In the genomic region with DNA sequence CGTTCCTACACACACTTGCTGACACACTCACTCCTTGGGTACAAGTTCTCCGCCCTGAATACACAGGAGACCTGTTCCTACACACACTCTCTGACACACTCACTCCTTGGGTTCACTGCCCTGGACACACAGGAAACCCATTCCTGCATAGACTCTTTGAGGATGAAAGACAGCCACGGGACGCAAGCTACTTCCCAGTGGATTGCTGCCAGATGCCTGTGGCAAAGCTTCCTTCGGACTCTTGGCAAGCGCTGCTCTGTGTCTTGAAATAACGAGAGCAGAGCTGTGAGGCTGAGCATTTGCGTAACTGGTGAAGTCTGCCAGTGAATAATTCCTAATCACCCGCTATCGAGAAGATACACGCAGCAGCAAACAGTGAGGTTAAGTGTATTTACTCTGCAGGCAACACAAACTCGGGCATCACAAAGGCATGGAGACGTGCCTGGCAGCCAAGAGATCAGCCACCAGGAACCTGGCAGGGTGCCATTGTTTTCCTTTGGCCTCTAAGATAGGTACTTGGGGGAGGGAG, we compare ENCODE assay signal across 8 mouse cellular contexts. TPM values are rescaled to one million over a fixed set of nuclear protein-coding genes. Genes with fewer than 3 reads are reported as not detected.
DNase-seq lines count a peak whose midpoint lies in the region; ATAC-seq and TF ChIP-seq lines count a peak whose summit lies in the region.

No protein-coding gene starts in this region.

- peak; percentile 84 for ATAC-seq in heart, embryonic 16.5 days (replicated peaks; ENCODE audit: extremely low read depth, insufficient read depth, low FRiP score)

- no peaks in the 10 kb centered on the region for H3K9me3 ChIP-seq in heart, embryonic 16.5 days (replicated peaks; ENCODE audit: control insufficient read depth, low read length)

- H3K9ac ChIP-seq in heart, embryonic 16.5 days (ENCODE audit: low read length): 0 out of 2 replicates have a peak overlapping the region, but pooled peaks have one; percentile 30

- no peaks in the 10 kb centered on the region for H3K27me3 ChIP-seq in heart, embryonic 16.5 days (ENCODE audit: control insufficient read depth, insufficient read depth, low read length)

- peak; percentile 79 for DNase-seq in 3134 (ENCODE audit: extremely low read depth, insufficient read length, low spot score)
- peak; percentile 89 for DNase-seq in adrenal gland, adult 2 months
- peak; percentile 99 for DNase-seq in fibroblast of lung, adult 2 months (ENCODE audit: low read depth)
- DNase-seq in layer of hippocampus, adult 2 months (ENCODE audit: low spot score in 2 of 2): peak; percentile 52 to 65
- peak; percentile 93 for DNase-seq in lung, postnatal 10 days
- peak; percentile 76 to 83 for DNase-seq in spleen, postnatal 4 days (ENCODE audit: low spot score in 2 of 2)
- no peak for DNase-seq in B cell, adult 2 months

- 20% methylated on average over 13 of the region's 13 CpGs for WGBS in heart, embryonic 16.5 days

- H3K4me3 ChIP-seq in heart, embryonic 16.5 days (ENCODE audit: low read length): peak overlapping the region; percentile 24
- peak overlapping the region; percentile 8 for H3K4me3 ChIP-seq in layer of hippocampus, adult 2 months

- peak overlapping the region; percentile 55 for H3K4me2 ChIP-seq in heart, embryonic 16.5 days (ENCODE audit: low read depth, low read length)

- H3K27ac ChIP-seq in heart, embryonic 16.5 days (ENCODE audit: low read length): peak overlapping the region; percentile 88
- peak overlapping the region; percentile 79 for H3K27ac ChIP-seq in layer of hippocampus, adult 2 months

- peaks cover 14% of the 10 kb centered on the region for H3K36me3 ChIP-seq in heart, embryonic 16.5 days (ENCODE audit: control insufficient read depth, insufficient read depth)

- no peak for TF ChIP-seq CTCF in layer of hippocampus, adult 2 months (conservative IDR thresholded peaks at IDR 0.05)

- peaks cover 49% of the 10 kb centered on the region for H3K4me1 ChIP-seq in heart, embryonic 16.5 days (ENCODE audit: control insufficient read depth, insufficient read depth, low read length)

RNA-seq across cellular contexts. Expression of a gene that starts 23.4 kb away (rescaled TPM):
- total RNA-seq in adrenal gland, adult 2 months (2021): 10 to 100 TPM; 35.4 to 42.3 TPM
- polyA plus RNA-seq in adrenal gland, adult 2 months (2012; rRNA removed): 30.6 and 55.1 TPM in 2 replicates
- polyA plus RNA-seq in heart, embryonic 16.5 days (2015; fragmentation: Nextera tagmentation; extraction: Ambion mirVana): 55.8 and 64.8 TPM in 2 replicates
- total RNA-seq in layer of hippocampus, adult 2 months (2021): 10 to 100 TPM; 25.4 to 27.8 TPM

Comparison
In these comparisons a context has a peak if more than half of its experiments do, and no peak if none do; other contexts are left out.
1. DNase-seq: peak in 3134 (single experiment), adrenal gland, adult 2 months (single experiment), fibroblast of lung, adult 2 months (single experiment), layer of hippocampus, adult 2 months (2 of 2), lung, postnatal 10 days (single experiment) and spleen, postnatal 4 days (2 of 2); none in B cell, adult 2 months (0 of 2).